Mouse (Mus musculus) retina, postnatal 7 days (tissue): ENCODE measurements around the gene Traf2.

Source experiments
- DNase-seq: peaks from one replicate; pipeline ENCODE4 v3.0.0-alpha.2; 2012; ENCODE audit warnings: low read depth, low spot score

The Traf2 gene

DNA sequence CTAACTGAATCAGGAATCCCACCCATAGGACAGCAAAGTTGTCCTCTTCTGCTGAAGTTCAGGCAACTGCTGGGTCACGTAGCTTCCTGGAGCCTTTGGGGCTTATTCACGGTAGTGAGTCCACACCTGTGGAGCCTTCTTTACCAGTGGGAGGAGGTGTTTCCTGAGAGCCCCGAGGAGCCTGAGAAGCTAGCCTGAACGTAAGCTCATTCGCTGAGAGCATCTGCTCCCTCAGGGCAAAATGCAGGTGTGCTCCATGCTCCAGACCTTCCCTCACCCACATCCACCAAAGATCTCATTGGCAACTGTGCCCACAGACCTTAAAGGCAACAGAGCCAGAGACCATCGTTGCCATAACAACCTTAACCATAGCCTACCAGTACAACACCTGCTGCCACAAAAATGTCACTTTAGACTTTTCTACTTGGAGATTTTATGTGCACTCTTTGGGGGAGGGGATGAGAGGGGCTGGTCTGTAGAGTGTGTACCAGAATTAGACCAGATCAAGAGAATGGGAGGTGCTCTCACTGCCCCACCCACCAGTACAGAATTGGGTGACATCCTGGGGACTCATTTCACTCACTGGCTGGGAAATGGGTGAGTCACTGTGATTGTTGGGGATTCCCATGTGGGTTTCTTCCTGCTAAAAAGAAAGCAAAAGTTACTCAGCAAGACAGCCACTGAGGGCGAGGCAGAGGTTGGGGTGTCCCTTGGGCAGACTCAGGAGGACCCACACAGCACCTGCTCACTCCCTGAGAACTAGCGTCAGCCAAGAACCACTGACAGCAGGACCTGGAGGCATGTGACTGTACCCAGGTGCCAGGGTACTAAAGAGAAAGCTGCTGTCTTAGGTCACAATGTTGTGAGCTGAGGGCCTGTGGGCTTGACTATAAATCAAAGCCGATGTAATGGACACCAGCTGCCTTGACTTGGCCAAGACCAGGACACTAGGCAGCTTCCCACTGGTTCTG is 2.6 kb upstream of the Traf2 start:
- no peak for DNase-seq

DNA sequence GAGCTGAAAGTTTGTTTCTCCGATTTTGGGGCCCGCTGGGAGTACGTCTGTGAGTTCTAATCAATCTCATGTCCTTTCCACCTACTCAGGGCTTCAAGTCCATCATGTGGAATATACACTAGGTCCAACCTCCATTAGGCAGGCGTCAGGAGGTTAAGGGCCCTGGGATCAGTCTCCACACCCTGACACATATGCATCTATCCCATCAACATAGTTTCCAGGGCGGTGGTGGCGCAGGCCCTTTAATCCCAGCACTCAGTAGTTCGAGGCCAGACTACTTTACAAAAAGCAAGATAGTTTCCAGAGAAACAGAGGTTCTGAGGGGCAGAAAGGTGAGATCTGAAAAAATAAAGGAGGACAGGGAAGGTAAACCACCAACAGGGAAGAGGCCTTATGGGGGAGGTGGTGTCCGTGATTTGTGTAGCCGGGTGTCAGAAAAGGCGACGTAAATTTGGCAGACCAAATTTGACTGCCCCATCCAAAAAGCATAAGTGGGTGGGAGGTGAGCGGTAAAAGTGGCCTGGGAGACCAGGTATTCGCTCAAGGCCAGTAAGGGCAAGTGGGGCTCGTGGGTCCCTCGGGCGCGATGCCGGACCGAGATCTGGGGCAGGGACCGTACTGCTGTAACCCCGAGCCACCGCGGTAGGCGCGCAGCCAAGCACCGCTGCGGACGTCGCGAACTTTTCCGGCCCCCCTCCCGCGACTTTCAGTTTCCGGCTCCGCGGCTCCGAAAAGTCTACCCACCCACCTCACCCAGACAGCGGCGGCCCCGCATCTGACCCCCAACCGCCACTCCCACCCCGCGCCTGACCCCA is 537 bp downstream of the Traf2 start:
- no peak for DNase-seq

DNA sequence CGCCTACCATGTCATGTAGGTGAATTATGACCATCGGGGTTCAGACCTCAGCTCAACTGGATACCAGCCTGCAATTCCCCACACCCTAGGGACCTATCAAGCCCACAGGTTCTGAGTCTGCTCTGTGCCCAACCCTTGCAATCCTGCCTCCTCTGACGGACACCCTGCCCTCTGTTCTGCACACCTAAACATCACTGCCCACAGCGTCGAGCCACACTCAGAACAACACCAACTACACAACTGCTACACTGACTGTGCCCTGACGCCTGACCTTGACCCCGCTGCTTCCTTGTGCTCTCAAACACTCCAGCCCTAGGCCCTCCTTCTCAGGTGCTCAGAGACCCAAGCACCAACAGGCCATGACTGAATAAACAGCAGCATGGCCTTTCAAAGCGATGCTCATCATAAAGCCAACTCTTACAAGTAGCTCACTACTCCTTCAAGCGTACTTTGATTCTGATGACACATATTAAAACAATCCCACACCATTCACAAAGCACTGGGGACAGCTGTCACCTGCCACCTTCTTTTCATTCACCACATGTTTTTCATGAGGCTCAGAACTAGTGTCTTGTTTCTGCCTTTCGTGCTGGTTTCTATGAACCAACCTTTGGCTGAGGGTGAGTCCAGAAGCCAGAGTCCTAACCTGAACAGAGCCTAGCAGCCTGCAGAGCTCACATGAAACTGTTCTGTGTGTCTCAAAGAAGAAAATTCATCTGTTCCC is 4.9 kb downstream of the Traf2 start:
- no peak for DNase-seq

DNA sequence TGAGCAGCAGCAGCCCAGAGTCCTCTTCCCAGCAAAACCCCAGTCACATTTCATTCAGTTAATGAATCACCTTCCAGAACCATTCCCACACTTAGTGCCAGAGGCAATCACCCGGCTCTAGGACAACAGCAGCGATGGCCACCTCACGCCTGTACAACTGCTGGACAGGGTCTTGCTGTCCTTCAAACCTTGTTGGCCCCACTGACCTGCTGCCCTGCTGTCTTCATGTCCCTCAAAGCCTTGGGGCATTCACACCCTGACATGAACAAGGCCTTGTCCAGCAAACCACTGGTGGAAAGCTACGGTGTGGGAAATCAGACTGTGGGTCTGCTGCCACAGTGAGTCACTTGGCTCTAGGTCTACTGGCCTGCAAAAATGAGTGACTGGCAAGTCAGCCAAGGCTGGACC is 6.2 kb downstream of the Traf2 start:
- no peak for DNase-seq

DNA sequence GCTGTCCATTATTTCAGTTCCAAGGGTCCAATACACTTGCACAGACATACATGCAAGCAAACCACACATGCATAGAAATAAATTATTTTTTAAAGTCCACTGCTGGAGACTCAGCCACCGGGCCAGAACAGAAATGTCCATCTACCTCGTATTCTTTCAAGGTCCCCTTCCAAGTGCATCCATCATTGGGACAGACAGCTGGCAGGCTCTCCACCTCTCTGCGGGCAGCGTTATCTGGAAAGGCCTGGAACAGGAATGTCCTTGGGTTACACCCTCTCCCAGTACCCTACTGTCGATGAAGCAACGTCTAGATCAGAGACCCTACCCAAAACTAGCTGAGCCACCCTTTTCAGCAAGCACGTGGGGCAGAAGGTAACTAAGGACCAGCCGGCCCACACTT is 10.2 kb downstream of the Traf2 start:
- DNase-seq = no peak

DNA sequence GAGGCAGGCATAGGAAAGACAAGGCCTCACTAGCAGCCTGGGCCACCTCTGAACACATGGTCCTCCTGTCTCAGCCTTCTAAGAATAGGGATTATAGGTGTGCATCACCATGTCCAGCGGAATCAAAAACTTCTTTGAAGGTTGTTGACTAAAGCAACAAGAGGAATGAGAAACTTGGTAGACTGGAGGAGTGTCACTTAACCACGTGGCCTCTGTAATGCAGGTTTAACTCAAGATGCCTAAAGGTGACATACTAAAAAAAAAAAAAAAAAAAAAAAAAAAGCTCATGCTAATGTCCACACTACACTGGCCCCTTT is 11.9 kb downstream of the Traf2 start:
- DNase-seq = no peak

DNA sequence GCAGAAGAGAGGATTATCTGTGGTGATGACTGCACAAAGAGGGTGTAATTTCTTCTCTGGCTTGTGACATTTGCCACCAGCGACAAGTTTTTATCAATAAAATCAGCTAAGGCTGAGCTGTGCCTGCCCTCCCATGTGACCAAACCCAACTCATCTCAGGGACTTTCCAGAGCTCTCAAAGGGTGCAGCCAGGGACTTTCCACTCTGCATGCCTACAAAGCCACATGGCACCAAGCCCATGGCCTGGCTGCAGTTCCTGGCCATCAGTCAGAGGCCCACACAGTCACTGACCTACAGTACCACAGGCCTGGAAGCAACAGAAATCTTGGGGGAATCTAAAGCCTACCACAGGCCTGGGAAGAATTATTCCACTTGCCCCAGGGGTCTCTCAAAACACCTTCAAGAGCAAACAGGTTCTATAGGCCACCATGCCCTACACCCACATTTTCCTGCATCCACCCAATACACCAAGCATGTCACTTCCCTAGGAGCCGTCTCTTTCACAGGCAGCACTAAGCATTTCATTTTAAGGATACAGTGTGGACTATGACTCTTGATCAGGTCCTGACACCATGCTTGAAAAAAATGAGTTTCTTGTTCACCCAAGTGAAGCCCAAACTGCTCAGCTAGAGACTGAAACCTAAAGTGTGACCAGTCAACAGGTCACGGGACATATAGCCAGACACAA is 12.4 kb downstream of the Traf2 start:
- no peak for DNase-seq

DNA sequence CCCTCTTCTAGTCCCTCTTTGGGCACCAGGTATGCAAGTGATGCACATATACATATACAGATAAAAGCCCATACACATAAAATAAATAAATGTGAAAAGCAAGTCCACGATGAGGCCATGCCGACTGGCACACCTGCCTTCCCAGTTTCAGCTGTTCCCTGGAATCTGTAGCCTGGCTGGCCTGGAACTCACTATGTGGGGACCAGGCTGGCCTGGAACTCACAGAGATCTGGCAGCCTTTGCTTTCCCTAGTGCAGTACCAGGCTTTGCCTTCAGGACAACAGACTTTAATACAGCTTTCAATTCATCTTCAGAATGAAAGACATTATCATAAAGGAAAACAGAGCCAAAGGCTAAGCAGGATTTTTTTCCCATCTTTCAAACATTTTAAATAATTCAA is 13.0 kb downstream of the Traf2 start:
- no peak for DNase-seq

DNA sequence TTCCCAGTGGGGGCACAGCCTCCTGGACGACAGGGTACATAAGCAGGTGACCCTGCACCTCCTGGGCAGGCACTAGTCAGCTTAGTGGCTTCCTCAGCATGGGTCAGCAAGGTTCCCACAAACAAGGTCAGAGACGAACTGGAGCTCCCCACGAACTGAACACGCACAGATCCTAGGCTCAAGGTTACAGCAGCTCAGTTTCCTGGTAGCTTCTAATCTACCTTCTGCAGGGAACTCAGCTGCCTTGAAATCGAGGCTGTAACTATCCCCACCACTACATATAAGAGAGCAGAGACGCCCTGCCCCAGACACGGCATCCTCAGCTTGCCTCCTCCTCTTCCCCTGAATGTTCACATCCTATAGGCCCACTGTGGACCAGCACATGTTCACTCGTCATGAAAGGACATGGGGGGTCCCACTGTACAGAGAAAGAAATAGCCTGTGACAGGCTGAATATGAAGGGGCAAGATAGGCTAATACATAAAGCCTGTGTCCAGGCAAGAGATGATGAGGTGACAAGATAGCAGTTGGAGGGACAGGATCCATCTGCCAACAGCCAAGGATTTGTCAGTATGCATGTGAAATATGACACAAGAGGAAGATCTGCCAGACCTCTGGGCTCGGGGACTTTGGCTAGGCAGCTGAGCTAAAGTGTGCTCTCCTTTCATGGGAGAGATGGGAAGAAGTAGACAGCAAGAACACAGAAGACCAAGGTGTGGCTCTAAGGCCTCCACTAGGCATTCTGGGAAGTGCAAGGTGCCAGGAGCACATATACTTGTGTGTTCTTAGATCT is 20.0 kb downstream of the Traf2 start:
- no peak for DNase-seq

DNA sequence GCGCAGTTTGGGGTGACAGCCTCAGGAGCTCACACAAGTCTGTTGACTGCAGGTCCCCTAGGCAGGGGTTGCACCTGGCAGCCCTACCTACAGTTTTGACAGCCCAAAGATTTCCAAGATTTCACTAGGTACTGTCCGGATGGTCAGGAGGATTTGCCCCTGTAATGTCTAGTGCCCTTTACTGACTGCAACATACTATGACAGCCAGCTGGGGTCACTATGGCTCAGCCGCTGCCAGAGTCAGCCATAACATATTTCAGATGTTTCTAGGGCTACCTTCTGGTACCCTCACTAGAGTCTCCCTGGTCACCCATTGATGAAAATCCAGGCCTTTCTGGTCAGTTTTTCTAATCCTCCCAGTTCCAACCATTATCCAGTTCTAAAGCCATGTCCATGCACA is 36.8 kb downstream of the Traf2 start:
- DNase-seq = no peak

DNA sequence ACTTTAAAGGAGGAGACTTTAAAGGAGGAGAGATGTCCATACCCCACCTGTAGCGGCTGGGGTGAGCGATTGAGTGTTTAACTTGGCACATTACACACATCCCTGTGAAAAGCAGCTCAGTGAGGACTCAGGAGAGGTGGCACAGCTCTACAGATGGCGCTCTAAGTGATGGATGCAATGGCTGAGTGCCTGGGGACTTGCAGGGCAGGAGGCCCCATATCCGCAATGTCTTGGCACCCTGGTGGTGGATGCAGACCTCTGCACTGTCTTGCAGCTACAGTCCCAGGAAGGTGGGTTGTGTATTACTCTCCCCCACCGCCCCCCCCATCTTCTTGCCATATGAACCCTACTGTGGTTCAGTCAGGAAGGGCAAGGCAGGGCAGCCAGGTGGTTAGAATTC is 39.8 kb downstream of the Traf2 start:
- no peak for DNase-seq

DNA sequence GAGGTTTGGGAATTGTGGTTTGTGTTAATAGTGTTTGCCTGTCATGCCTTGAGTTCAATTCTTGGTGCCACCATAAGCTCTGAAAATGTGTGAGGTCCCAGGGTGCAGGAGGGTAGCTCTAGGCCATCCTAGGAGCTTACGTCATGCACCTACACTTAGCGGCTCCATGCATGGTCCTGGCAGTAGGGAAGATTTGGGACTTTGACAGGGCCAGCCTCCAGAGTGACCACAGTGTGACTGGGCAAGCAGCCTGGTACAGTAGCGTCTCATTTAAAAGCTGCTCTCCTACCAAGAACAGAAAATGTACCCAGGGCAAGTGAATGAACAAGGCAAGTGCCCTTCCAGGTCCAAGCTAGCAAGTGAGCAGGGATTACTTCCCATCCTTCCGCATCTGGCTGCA is 40.9 kb downstream of the Traf2 start:
- DNase-seq = no peak

DNA sequence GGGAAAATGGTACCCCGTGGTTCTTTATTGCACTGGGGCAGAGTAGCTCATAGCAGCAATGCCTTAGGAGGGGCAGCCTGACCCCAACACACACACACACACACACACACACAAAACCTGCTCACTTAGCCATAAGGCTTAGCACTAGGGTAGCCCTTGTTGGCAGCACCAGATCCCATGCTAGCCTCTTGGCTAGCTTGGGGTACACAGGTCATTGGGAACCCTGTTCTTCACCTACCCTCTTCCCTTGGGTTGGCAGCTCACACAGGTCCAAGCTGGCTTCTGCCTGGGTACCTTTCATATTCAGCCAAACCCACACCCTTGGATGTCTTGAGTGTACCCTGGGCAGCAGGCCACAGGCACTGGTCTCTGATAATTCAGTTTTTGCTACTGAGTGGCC is 41.7 kb downstream of the Traf2 start:
- DNase-seq = no peak

DNA sequence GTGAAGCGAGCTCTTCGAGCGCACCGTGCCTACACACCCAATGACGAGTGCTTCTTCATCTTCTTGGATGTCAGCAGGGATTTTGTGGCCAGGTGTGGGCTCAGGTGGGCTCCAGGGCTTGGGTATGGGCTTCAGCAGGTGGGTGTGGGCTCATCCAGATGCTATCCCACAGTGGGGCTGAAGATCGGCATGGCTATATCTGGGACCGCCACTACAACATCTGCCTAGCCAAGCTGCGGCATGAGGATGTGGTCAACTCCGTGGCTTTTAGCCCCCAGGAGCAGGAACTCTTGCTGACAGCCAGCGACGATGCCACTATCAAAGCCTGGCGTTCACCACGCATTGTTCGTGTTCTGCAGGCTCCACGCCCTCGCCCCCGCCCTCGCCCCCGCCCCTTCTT is 42.2 kb downstream of the Traf2 start:
- DNase-seq = no peak

DNA sequence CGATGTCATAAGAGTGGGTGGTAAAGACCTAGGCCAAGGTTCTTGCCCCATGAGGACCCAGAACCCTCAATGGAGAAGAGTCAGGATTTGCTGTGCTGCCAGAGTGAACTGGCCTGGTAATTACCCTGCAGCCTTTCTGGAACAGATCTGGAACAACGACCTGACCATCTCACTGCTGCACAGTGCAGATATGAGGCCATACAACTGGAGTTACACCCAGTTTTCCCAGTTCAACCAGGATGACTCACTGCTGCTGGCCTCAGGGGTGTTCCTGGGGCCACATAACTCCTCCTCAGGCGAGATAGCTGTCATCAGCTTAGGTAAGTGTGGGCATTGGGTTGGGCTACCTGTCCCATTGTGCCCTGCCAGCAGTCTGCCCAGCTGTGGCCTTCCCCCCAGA is 44.0 kb downstream of the Traf2 start:
- no peak for DNase-seq

DNA sequence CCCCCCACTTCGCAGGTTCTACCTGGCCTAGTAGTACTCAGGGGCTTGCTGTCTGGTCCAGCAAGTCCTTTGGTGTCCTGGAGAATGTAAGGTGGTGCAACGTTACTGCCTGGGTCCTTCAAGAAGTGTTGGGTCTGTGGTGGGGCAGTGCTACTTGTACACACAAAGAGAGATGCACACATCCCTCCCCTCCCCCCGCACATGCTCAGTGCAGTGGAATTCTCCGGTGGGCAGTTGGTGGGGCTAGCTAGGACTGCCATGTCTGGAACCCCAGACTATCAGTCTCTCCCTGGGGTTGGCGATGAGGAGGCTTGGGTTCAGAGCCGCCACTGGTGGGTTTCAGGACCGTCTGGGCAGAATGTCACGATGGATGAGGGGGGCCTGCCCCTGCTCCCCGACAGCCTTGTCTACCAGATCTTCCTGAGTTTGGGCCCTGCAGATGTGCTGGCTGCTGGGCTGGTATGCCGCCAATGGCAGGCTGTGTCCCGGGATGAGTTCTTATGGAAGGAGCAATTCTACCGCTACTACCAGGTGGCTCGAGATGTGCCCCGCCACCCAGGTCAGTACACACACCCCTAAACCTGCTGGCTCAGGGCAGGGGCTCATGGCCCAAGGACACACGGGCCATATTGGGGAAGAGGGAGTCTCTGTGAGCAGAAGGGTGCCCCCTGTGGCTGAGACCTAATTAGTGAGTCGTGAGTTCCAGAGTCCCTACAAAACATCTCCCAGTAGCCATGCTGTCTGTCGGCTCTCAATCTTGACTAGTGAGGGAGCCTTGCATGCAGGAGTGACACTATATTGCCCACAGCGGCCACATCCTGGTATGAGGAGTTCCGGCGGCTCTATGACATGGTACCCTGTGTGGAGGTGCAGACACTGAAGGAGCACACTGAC is 44.9 kb downstream of the Traf2 start, which contains the start of gene C8g:
Gene C8g, minus strand, starts transcription at position 127 of the 894 bp plus-strand sequence.
- DNase-seq = no peak

DNA sequence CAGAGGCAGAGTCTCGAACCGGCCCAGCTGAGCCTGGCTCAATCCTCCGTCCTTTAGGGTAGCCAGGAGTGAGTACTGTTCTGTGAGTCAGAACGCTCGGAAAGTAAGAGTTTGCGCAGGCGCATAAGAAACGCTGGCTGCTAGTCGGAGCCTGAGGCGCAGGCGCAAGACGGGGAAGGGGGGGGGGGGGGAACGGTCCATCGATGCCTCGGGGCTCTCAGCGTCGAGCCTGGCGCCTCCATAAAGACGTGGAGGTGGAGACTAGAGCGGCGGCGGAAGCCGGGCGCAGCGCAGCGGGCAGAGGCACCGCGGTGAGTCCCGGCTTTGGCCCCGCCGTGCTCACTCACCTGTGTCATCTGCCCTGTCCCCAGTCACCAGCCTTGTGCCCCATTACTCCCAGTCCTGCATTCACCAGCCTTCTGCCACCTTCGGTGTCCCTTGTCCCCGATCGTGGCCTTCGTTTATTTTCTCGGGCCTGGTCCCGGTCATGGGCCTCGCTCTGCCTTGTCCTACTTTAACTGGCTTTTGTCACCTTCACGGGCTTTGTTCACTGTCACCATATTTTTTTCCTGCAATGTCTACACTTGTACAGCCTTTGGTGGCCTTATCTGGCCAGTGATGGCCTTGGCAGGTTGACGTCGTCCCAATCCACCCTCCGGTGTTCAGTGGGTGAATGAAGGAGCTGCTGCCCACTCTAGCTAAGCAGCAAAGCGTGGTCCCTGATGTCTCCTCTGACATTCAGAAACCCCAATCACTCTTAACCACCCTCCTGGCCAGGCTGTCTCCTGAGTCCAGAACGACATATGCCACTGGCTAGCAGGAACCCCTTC is 45.9 kb downstream of the Traf2 start, which contains the start of gene Fbxw5:
Gene Fbxw5, plus strand, starts transcription at position 175 of the 830 bp plus-strand sequence.
- DNase-seq = peak; percentile 94

DNA sequence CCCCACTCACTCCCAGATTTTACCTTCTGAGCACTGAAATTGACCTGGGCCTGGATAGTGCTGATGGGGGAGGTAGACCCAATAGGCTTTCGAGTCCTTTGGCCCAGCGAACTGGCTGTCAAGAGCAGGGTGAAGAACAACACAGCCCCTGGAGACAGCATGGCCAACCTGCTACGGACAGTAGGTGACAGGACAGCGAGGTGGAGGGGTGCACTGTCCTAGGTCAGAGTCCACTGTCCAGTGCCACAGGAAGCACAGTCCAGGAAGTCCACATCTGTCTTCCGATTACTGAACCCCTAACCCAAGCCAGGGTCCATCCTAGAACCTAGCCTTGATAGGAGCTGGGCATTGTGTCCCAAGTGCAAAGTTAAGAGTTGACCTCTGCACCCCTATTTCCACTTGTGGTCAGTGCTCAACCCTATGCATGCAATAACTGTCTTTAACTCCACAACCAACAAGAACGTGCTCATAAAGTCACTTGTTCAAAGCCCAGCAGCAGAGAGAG is 46.6 kb downstream of the Traf2 start:
- DNase-seq = no peak
